Mouse (Mus musculus) bone marrow macrophage, adult 2 months (primary cell): Measurements from ENCODE around the gene Zfp943.

ENCODE experiments used
- CTCF ChIP-seq: IDR thresholded peaks from 2 replicates; pipeline ENCODE4 v1.5.1; 2012; ENCODE audit warnings: low read depth, mild to moderate bottlenecking, low read length, moderate library complexity
- POLR2A ChIP-seq: IDR thresholded peaks from 2 replicates; pipeline ENCODE4 v1.6.1; 2012; ENCODE audit warnings: mild to moderate bottlenecking, low read depth, low read length, borderline replicate concordance

DNA sequence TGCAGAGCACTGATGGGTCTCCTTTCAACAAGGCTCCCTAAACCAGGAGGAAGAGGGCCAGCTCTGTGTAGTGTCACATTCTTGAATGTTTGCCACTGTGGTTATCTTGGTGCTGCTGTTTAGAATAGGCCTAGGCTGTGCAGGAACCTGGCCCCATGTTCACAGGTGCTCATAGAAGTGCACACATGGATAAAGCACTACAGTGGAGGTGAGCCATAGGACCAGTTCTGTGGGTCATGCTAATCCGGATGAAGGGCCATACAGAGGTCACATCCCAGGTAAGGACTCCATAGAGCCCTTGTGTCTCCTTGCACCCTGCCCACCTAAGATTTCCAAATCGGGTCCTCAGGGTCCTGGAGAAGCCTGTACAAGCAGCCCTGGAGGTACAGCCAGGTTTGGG lies 87.1 kb downstream of the Zfp943 start:
- TF ChIP-seq CTCF (no peak), POLR2A (no peak)
